Mouse (Mus musculus) intestine, embryonic 16.5 days (tissue): ENCODE measurements around the gene Kif26b. TPM values are rescaled to one million over a fixed set of nuclear protein-coding genes. Genes with fewer than 3 reads are reported as not detected.

Experiments used
- ATAC-seq: fragments of 200-750 bp; cut with Nextera tagmentation; 2 replicates; pipeline ENCODE4 v1.8.0; 2017; ENCODE audit warnings: moderate TSS enrichment, moderate library complexity
- H3K27ac ChIP-seq: fragments of 300-500 bp; sonication (generic); 2 replicates; pipeline ENCODE4 v1.5.1; 2014; ENCODE audit warnings: mild to moderate bottlenecking, low read length
- H3K27me3 ChIP-seq: fragments of 300-500 bp; sonication (generic); replicated peaks from 2 replicates; pipeline ENCODE4 v1.6.1; 2014; ENCODE audit warnings: low read length, control low read depth, mixed read lengths; ENCODE audit not compliant: control insufficient read depth, insufficient read depth
- H3K36me3 ChIP-seq: fragments of 300-500 bp; sonication (generic); 2 replicates; pipeline ENCODE4 v1.6.1; 2014; ENCODE audit warnings: low read length, control low read depth; ENCODE audit not compliant: control insufficient read depth, insufficient read depth
- H3K4me1 ChIP-seq: fragments of 300-500 bp; sonication (generic); 2 replicates; pipeline ENCODE4 v1.6.1; 2014; ENCODE audit warnings: low read length, control low read depth, mixed read lengths; ENCODE audit not compliant: control insufficient read depth, insufficient read depth
- H3K4me2 ChIP-seq: fragments of 300-500 bp; sonication (generic); 2 replicates; pipeline ENCODE4 v1.6.1; 2014; ENCODE audit warnings: low read depth, low read length, control low read depth
- H3K4me3 ChIP-seq: fragments of 300-500 bp; sonication (generic); 2 replicates; pipeline ENCODE4 v1.5.1; 2014; ENCODE audit warnings: mild to moderate bottlenecking, low read length
- H3K9ac ChIP-seq: fragments of 300-500 bp; sonication (generic); 2 replicates; pipeline ENCODE4 v1.6.1; 2014; ENCODE audit warnings: low read depth, low read length
- H3K9me3 ChIP-seq: fragments of 300-500 bp; sonication (generic); 2 replicates; pipeline ENCODE4 v1.6.1; 2016; ENCODE audit warnings: low read length, control low read depth; ENCODE audit not compliant: control insufficient read depth
- WGBS: fragments of 180-500 bp; shearing (Covaris S2); extraction: QIAGEN DNeasy Blood & Tissue Kit; methylation state at CpG from one replicate; pipeline ENCODE4 v1.1.7; 2014; 5-methylcytosine and 5-hydroxymethylcytosine counted together
- polyA plus RNA-seq: library from polyadenylated mRNA; unstranded; fragments of >200 nt; fragmentation: Nextera tagmentation; extraction: Ambion mirVana; gene quantifications from 2 replicates; pipeline ENCODE4 v1.2.1, GENCODE M21; 2015

Kif26b gene
- polyA plus RNA-seq, 1 experiment from 2014 or later, result 1.5 TPM

DNA sequence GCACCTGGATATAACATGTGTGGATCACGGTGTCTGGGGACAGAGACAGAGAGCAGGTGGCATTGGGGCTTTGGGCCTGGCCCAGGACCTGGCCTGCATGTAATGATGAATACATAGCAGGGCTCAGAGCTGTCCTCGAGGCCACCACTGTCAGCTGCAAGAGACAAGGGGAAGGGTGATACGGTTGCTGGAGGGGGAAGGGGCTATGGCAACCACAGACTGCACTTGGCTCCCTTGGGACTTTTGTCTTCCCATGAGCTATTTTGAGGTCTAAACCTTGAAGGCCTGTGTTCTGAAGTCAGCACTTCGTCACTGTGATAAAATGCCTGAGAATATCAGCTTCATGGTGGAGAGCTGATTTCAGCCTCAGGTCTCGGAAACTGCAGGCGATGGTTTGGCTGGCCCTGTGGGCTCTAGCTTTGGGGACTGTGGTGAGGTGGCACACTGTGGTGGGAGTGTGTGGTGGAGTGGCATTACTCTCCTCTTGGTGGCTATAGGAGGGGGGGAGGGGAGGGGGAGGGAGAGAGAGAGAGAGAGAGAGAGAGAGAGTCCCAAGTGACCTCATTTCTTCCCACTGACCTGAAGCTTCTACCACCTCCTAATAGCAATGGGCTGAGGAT, 23.5 kb downstream of the Kif26b start:
- H3K4me1 ChIP-seq, result no peaks in the 10 kb centered on the region
- no peak for ATAC-seq
- no peaks in the 10 kb centered on the region for H3K27me3 ChIP-seq
- no peak overlapping the region for H3K9ac ChIP-seq
- WGBS, result 86% methylated on average over 6 of the region's 6 CpGs
- no peaks in the 10 kb centered on the region for H3K9me3 ChIP-seq
- no peak overlapping the region for H3K27ac ChIP-seq
- H3K36me3 ChIP-seq, result no peaks in the 10 kb centered on the region
- no peak overlapping the region for H3K4me3 ChIP-seq
- no peak overlapping the region for H3K4me2 ChIP-seq

GRCm38 (mm10) chr1:178552898-178553284, 24.0 kb downstream of the Kif26b start:
- Histone ChIP-seq H3K27me3 (no peaks in the 10 kb centered on the region), H3K36me3 (no peaks in the 10 kb centered on the region), H3K9me3 (no peaks in the 10 kb centered on the region), H3K4me2 (no peak overlapping the region), H3K4me3 (no peak overlapping the region), H3K4me1 (no peaks in the 10 kb centered on the region), H3K9ac (no peak overlapping the region), H3K27ac (no peak overlapping the region)
- ATAC-seq, result no peak
- 74% methylated on average over 10 of the region's 10 CpGs for WGBS

- Histone ChIP-seq H3K4me3 (no peak overlapping the region), H3K4me1 (no peaks in the 10 kb centered on the region), H3K27ac (no peak overlapping the region), H3K4me2 (no peak overlapping the region), H3K36me3 (no peaks in the 10 kb centered on the region), H3K9ac (no peak overlapping the region), H3K27me3 (no peaks in the 10 kb centered on the region), H3K9me3 (no peaks in the 10 kb centered on the region)
- WGBS, result 90% methylated on average over 8 of the region's 8 CpGs
- ATAC-seq, result no peak
Measured at GRCm38 (mm10) chr1:178556226-178556625, 27.3 kb downstream of the Kif26b start.

- ATAC-seq, result no peak
Measured at GRCm38 (mm10) chr1:178560043-178560442, 31.1 kb downstream of the Kif26b start.

GRCm38 (mm10) chr1:178563834-178564233, 34.9 kb downstream of the Kif26b start:
- Histone ChIP-seq H3K27ac (no peak overlapping the region), H3K9me3 (no peaks in the 10 kb centered on the region), H3K4me1 (peaks cover 1% of the 10 kb centered on the region; the same call in 1 of the 2 replicates), H3K9ac (no peak overlapping the region), H3K36me3 (no peaks in the 10 kb centered on the region), H3K4me2 (no peak overlapping the region), H3K4me3 (no peak overlapping the region), H3K27me3 (no peaks in the 10 kb centered on the region)
- 72% methylated on average over 2 of the region's 2 CpGs for WGBS
- ATAC-seq, result no peak

More at GRCm38 (mm10) chr1:178560043-178560442, 31.1 kb downstream of the Kif26b start:
- no peak overlapping the region for H3K27ac ChIP-seq
- WGBS, result 100% methylated on average over 1 of the region's 1 CpGs
- H3K4me2 ChIP-seq, result no peak overlapping the region
- H3K4me1 ChIP-seq, result no peaks in the 10 kb centered on the region
- H3K9ac ChIP-seq, result no peak overlapping the region
- no peaks in the 10 kb centered on the region for H3K36me3 ChIP-seq
- no peak overlapping the region for H3K4me3 ChIP-seq
- H3K27me3 ChIP-seq, result no peaks in the 10 kb centered on the region
- H3K9me3 ChIP-seq, result no peaks in the 10 kb centered on the region

DNA sequence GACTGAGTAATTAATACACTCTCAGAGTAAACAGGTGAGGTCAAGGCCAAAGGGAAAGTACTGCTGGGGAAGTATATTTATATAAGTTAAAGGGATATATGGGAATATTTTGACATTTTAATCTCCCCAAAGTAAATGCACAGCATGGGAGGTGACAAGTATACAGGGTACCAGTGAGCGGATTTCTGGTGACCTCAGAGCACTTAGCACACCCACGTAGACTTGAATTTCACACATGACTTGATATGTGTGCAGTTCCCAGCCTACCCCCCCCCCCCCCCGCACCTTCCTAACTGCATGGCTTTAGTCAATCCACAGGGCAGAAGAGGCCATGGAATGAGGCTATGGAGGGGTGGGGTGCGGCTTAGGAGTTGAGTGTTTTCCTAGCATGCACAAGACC, 35.9 kb downstream of the Kif26b start:
- no peaks in the 10 kb centered on the region for H3K9me3 ChIP-seq
- ATAC-seq, result no peak
- no peak overlapping the region for H3K27ac ChIP-seq
- no peak overlapping the region for H3K9ac ChIP-seq
- no peaks in the 10 kb centered on the region for H3K36me3 ChIP-seq
- WGBS, result 72% methylated on average over 4 of the region's 4 CpGs
- no peaks in the 10 kb centered on the region for H3K27me3 ChIP-seq
- H3K4me1 ChIP-seq, result peaks cover 7% of the 10 kb centered on the region; the same call in 1 of the 2 replicates
- no peak overlapping the region for H3K4me3 ChIP-seq
- H3K4me2 ChIP-seq, result no peak overlapping the region

DNA sequence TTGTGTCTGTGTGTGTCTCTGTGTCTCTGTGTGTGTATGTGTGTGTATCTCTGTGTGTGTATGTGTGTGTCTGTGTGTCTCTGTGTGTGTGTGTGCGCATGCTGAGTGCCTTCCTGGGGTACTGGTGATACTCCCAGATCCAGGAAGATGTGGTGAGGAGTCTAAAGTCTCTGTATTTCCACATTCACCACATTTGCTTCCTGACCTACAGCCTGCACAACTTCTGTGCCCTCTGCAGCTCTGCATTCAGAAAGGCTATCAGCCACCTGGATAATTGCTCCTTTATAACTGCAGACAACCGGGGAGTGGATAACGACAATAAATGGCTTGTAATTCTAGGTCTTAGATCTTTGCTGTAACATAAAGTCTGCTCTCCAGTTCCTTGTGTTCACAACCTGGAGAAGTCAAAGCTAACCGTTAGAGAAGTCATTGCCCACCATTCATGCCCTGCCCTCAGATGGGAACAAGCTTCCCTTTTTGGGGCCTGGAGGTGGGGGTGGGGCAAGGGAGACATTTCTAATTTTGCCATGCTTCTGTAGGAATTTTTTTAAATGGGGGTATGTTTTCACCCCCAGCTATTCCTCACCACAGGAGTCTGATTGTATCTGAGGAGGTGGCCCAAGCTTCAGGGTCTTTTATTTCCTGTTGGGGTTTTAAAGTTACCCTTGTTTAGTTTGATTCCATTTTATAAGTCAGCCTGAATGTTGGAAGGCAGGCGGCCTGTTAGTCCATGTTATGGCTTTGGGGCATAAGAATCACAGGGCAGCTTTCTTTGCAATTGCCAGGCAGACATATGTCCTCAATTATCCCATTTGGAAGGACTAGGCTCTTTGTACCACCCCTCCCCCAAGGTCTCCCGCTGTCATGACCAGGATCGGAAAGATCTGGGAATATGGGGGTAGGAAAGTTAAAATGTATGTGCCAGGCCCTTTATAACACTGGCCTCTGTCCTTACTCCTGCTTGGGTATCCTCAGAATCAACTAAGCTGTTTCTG, 39.9 kb downstream of the Kif26b start:
- Histone ChIP-seq H3K9me3 (no peaks in the 10 kb centered on the region), H3K27me3 (no peaks in the 10 kb centered on the region), H3K9ac (no peak overlapping the region), H3K4me1 (peaks cover 7% of the 10 kb centered on the region; the same call in 1 of the 2 replicates), H3K4me3 (no peak overlapping the region), H3K27ac (no peak overlapping the region), H3K36me3 (no peaks in the 10 kb centered on the region), H3K4me2 (no peak overlapping the region)
- WGBS, result 60% methylated on average over 7 of the region's 7 CpGs
- peak; percentile 91 for ATAC-seq

- no peak overlapping the region for H3K4me2 ChIP-seq
- no peak overlapping the region for H3K4me3 ChIP-seq
- H3K4me1 ChIP-seq, result peaks cover 7% of the 10 kb centered on the region; the same call in 1 of the 2 replicates
- H3K36me3 ChIP-seq, result no peaks in the 10 kb centered on the region
- 61% methylated on average over 4 of the region's 4 CpGs for WGBS
- H3K9me3 ChIP-seq, result peaks cover 4% of the 10 kb centered on the region; the same call in 1 of the 2 replicates
- ATAC-seq, result no peak
- H3K27me3 ChIP-seq, result no peaks in the 10 kb centered on the region
- H3K9ac ChIP-seq, result no peak overlapping the region
- H3K27ac ChIP-seq, result no peak overlapping the region
Measured at GRCm38 (mm10) chr1:178571009-178571408, 42.1 kb downstream of the Kif26b start.

DNA sequence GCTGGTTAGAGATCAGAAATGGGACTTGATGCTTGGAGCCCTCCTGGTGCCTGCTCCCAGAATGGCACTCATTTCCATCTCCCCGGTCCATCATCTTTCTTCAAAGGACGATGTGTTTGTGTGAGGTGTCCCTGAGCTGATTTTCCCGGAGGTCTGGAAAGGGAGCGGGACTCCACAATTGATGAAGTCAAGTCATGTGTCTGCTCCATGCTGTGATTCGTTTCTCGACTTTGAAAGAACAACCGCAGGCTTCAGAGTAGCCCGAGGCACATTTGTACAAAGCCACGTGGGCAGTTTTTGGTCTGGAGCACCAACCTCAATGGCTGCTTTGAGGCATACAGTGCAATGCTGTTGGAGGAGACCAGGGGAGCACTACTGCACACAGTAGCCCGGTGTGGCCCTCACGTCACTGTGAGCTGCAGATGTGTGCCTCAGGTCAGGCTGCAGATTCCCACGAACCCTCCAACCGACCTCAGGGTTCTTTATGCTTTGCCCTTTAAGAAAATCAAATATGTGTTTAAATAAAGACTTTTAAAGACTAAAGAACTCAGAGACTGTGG, 43.0 kb downstream of the Kif26b start:
- WGBS, result 63% methylated on average over 13 of the region's 13 CpGs

More for the DNA sequence above, 43.0 kb downstream of the Kif26b start:
- Histone ChIP-seq H3K27ac (no peak overlapping the region), H3K27me3 (no peaks in the 10 kb centered on the region), H3K36me3 (no peaks in the 10 kb centered on the region), H3K9ac (no peak overlapping the region), H3K4me3 (no peak overlapping the region), H3K4me2 (no peak overlapping the region), H3K4me1 (peaks cover 7% of the 10 kb centered on the region; the same call in 1 of the 2 replicates), H3K9me3 (peaks cover 4% of the 10 kb centered on the region; the same call in 1 of the 2 replicates)
- ATAC-seq, result no peak
